Mouse (Mus musculus): ENCODE data around the gene Matk.
"Not testable (repeated sequence)": the region's sequence is repeated elsewhere in the genome, so short reads cannot be mapped to it uniquely, and the experiment has no call there.

Matk gene

GRCm38 (mm10) chr10:81252424-81253419, at the start of gene Matk:
Matk (plus strand) TSS chr10:81252935.
- peak; percentile 75 to 83 for DNase-seq

GRCm38 (mm10) chr10:81202978-81203720, 49.6 kb upstream of the Matk start:
- DNase-seq = no peak

- peak in 1 of 2 experiments; percentile 22 for DNase-seq
Observed at GRCm38 (mm10) chr10:81204137-81204536, 48.6 kb upstream of the Matk start.

GRCm38 (mm10) chr10:81210154-81210553, 42.6 kb upstream of the Matk start:
- no peak for DNase-seq

- DNase-seq = no peak
Observed at GRCm38 (mm10) chr10:81216260-81216659, 36.5 kb upstream of the Matk start.

- no peak for DNase-seq
Observed at GRCm38 (mm10) chr10:81216810-81217209, 35.9 kb upstream of the Matk start.

GRCm38 (mm10) chr10:81217267-81217666, 35.5 kb upstream of the Matk start:
- DNase-seq = peak in 1 of 2 experiments; percentile 62

GRCm38 (mm10) chr10:81217964-81218363, 34.8 kb upstream of the Matk start:
- peak; percentile 71 to 85 for DNase-seq

GRCm38 (mm10) chr10:81221402-81222015, 31.2 kb upstream of the Matk start:
- DNase-seq = no peak

GRCm38 (mm10) chr10:81223731-81224130, 29.0 kb upstream of the Matk start:
- DNase-seq = not testable (repeated sequence)

GRCm38 (mm10) chr10:81229735-81230437, 22.8 kb upstream of the Matk start:
- peak; percentile 56 to 65 for DNase-seq

GRCm38 (mm10) chr10:81230438-81231332, 22.1 kb upstream of the Matk start, which contains the start of gene Atcay:
Atcay (minus strand) TSS chr10:81230833.
- peak; percentile 87 to 91 for DNase-seq

GRCm38 (mm10) chr10:81231436-81231835, 21.3 kb upstream of the Matk start:
- peak in 1 of 2 experiments; percentile 38 for DNase-seq

- DNase-seq = peak; percentile 96 to 99
Observed at GRCm38 (mm10) chr10:81232580-81233225, 20.0 kb upstream of the Matk start, which contains the start of gene Zfr2. Zfr2 (plus strand) TSS chr10:81233155.

- DNase-seq = no peak
Observed at GRCm38 (mm10) chr10:81233226-81233585, 19.5 kb upstream of the Matk start.

- DNase-seq = peak in 1 of 2 experiments; percentile 22
Observed at GRCm38 (mm10) chr10:81234206-81234605, 18.5 kb upstream of the Matk start.

- DNase-seq = no peak
Observed at GRCm38 (mm10) chr10:81236471-81237268, 16.1 kb upstream of the Matk start.

GRCm38 (mm10) chr10:81238618-81239017, 14.1 kb upstream of the Matk start:
- DNase-seq = no peak

- peak; percentile 68 to 81 for DNase-seq
Observed at GRCm38 (mm10) chr10:81240876-81241275, 11.9 kb upstream of the Matk start.

GRCm38 (mm10) chr10:81242021-81242420, 10.7 kb upstream of the Matk start:
- no peak for DNase-seq
